Mouse (Mus musculus): ENCODE results near the gene Cys1.
A peak's percentile ranks its signal among the peaks of the same experiment; 100 is the strongest.

The Cys1 gene

DNA sequence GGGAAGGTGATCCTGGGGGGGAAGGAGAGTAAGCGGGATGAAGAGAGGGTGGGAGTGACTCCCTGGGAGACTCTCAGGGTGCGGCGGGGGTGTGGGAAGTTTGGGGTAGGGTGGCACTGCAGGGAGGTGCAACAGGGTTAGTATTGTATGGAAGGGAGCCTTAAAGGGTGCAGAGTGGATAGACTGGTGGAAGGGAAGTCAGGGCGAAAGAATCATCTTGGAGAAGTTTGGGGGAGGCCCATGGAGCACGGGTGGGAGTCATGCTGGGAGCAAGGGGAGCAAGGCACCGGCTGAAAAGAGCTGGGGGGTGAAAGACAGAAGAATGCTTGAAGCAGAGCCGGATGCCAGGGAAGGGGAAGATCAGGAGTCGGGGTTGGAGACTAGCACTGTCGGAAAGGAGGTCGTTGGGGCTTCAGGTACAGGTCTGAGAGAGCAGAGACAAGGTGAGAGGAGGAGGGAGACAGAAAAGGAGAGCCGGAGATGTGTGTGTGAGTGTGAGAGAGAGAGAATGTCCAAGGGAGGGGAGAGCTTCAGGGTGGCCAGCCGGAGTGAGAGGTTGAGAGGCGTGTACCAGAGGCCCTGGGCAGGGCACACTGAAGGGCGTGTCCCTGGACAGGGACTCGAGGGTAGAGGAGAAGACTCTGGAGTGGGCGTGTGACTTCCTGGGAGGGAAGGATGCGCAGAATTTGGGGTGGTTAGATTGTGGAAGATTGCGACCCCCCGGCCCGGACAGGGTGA is at the start of gene Cys1:
TSS of gene Cys1 (minus strand) at position 528 of the 738 bp plus-strand sequence.
- H3K4me3 ChIP-seq (replicated peaks; ENCODE audit: low read length) = peak within 1 kb of the TSS; percentile 81

DNA sequence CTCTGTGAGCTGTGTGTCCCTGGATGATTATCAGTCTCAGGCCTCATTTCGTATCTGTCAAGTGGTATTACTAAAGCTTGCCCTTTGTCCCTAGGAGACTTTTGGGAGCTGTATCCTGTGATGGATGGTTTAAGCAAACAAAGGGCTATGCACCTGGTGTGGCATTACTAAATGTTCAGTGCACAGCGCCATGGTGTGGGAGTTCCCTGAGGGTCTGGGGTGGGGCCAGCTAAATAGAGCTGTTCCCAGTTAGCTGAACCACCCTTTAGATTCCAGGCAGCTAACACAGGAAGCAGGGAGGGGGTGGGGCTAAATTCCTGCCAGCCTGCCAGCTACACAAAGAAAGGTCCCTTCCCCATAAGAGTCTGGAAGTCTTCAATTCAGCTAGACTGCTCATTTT is 42.8 kb upstream of the Cys1 start:
- H3K36me3 ChIP-seq (ENCODE audit: insufficient read depth, low read length) = no peaks in the 10 kb centered on the region
- H3K27me3 ChIP-seq (ENCODE audit: insufficient read depth, low read length) = no peaks in the 10 kb centered on the region
- peaks cover 28% of the 10 kb centered on the region for H3K4me1 ChIP-seq (replicated peaks; ENCODE audit: low read depth, low read length)
- 0 out of 2 replicates have a peak overlapping the region, but pooled peaks have one; percentile 17 for H3K4me3 ChIP-seq (replicated peaks; ENCODE audit: low read length)
- H3K9me3 ChIP-seq (ENCODE audit: low read length) = no peaks in the 10 kb centered on the region
- TF ChIP-seq POU5F1 (IDR thresholded peaks at IDR 0.05; ENCODE audit: borderline replicate concordance, low read length) (no peak), NANOG (IDR thresholded peaks at IDR 0.05; ENCODE audit: borderline replicate concordance, low read length) (no peak), CTCF (conservative IDR thresholded peaks at IDR 0.05; ENCODE audit: low read length) (no peak)

More for the DNA sequence above, at the start of gene Cys1:
- Histone ChIP-seq H3K27me3 (ENCODE audit: insufficient read depth, low read length) (peaks cover 75% of the 10 kb centered on the region), H3K9me3 (ENCODE audit: low read length) (no peaks in the 10 kb centered on the region), H3K36me3 (ENCODE audit: insufficient read depth, low read length) (no peaks in the 10 kb centered on the region), H3K4me1 (replicated peaks; ENCODE audit: low read depth, low read length) (peaks cover 17% of the 10 kb centered on the region)
- TF ChIP-seq NANOG (IDR thresholded peaks at IDR 0.05; ENCODE audit: borderline replicate concordance, low read length) (no peak), CTCF (conservative IDR thresholded peaks at IDR 0.05; ENCODE audit: low read length) (no peak), POU5F1 (IDR thresholded peaks at IDR 0.05; ENCODE audit: borderline replicate concordance, low read length) (no peak)

DNA sequence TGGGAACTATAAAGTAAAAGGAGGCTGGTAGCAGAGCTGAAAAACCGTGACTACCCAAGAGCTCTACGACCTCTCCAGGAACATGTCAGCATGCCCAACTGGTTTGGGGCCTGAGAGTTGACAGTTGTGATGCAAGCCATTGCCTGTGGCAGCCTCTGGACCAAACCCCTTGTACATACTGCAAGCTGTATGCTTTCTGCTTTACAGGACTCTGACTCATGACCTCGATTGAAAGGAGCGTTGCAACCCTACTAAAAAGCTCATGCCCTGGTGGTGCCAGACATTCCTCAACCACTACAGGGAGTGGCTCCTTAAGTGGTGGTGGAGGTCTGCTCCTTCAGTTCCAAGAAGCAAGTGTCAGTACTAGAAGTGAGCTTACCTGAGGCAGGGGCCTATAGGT is 42.2 kb upstream of the Cys1 start:
- Histone ChIP-seq H3K36me3 (ENCODE audit: insufficient read depth, low read length) (no peaks in the 10 kb centered on the region), H3K4me3 (replicated peaks; ENCODE audit: low read length) (peak overlapping the region; percentile 17; the same call in 1 of the 2 replicates)

DNA sequence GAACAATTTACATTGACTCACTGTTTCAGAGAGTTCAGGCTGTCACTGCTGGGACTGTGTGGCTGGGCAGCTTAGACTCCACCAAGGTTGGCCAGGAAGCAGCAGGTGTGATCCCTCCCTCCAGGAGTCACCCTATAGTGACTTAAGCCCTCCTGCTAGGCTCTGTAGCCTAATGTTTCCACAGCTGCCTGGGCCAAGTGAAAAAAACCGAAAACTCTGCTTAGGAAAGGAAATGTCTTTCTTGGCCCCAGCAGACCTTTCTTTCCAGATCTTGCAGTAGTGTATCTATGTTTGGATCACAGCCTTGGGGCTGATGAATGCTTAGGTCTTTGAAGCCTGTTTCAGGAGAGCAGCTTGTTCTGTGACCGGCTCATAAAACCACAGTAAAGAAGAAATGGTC is 41.8 kb upstream of the Cys1 start:
- Histone ChIP-seq H3K27me3 (ENCODE audit: insufficient read depth, low read length) (no peaks in the 10 kb centered on the region), H3K4me1 (replicated peaks; ENCODE audit: low read depth, low read length) (peaks cover 28% of the 10 kb centered on the region), H3K9me3 (ENCODE audit: low read length) (no peaks in the 10 kb centered on the region), H3K36me3 (ENCODE audit: insufficient read depth, low read length) (no peaks in the 10 kb centered on the region), H3K4me3 (replicated peaks; ENCODE audit: low read length) (peak overlapping the region; percentile 17; the same call in 1 of the 2 replicates)
- no peak for TF ChIP-seq CTCF (conservative IDR thresholded peaks at IDR 0.05; ENCODE audit: low read length)
- no peak for TF ChIP-seq NANOG (IDR thresholded peaks at IDR 0.05; ENCODE audit: borderline replicate concordance, low read length)
- no peak for TF ChIP-seq POU5F1 (IDR thresholded peaks at IDR 0.05; ENCODE audit: borderline replicate concordance, low read length)

More for the DNA sequence above, 42.2 kb upstream of the Cys1 start:
- TF ChIP-seq POU5F1 (IDR thresholded peaks at IDR 0.05; ENCODE audit: borderline replicate concordance, low read length) (no peak), CTCF (conservative IDR thresholded peaks at IDR 0.05; ENCODE audit: low read length) (no peak)
- Histone ChIP-seq H3K4me1 (replicated peaks; ENCODE audit: low read depth, low read length) (peaks cover 28% of the 10 kb centered on the region), H3K9me3 (ENCODE audit: low read length) (no peaks in the 10 kb centered on the region), H3K27me3 (ENCODE audit: insufficient read depth, low read length) (no peaks in the 10 kb centered on the region)

DNA sequence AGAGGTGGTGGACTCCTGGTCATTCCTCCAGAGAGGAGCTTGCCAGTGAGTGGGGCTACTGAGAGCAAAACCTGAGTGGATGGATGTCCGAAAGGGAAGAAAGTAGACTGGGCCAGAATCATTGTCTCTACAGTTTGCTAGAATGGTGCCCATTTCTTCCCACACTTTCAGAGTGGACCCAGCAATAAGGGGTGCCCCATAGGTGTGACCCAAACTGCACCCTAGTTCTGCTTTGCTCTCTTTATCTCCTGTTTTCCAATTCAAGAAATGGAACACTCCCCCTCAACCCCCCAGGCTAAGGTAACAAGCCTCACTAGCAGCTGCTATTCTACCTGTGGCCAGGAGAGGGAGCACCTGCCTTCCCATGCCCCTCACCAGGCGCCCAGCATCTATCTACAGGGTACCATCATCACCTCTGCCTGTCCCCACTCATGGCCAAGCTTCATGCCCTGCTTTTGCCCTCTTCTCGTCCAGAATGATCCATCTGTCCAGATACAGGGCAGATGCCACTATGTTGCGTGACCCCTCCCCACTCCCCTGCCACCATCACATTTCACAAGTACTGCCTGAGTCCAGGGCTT is 35.2 kb upstream of the Cys1 start:
- Histone ChIP-seq H3K4me3 (replicated peaks; ENCODE audit: low read length) (no peak overlapping the region), H3K9me3 (ENCODE audit: low read length) (no peaks in the 10 kb centered on the region), H3K36me3 (ENCODE audit: insufficient read depth, low read length) (peaks cover 42% of the 10 kb centered on the region), H3K27me3 (ENCODE audit: insufficient read depth, low read length) (no peaks in the 10 kb centered on the region), H3K4me1 (replicated peaks; ENCODE audit: low read depth, low read length) (peaks cover 60% of the 10 kb centered on the region)
- TF ChIP-seq POU5F1 (IDR thresholded peaks at IDR 0.05; ENCODE audit: borderline replicate concordance, low read length) (no peak), NANOG (IDR thresholded peaks at IDR 0.05; ENCODE audit: borderline replicate concordance, low read length) (no peak), CTCF (conservative IDR thresholded peaks at IDR 0.05; ENCODE audit: low read length) (peak; percentile 91)

DNA sequence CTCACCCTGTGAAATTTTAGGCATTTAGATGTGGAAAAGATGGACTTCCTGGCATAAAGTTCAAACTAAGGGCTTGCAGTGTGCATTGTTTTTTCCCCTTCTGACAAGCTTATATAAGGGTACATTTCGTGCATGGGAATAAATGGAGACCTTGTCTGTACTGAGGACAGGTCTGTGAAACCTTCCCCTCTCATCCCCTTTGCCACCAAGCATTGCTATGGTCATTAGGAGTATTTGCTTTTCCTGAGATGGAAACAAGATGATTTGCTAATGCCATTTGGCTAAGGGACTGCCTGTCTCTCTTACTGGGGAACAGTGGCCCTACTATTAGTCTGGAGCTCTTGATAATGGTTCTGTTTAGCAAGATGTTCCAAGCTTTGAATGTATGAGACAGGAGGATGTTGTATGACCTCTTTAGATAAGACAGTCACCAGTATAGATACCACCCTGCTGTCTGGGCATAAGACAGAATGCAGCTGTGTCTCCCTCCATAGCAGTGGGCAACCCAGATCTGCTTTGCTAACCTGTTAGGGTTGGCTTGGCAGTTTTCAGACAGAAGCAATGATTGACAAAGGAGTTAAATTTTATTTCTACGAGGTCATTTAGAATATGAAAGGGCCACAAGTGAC is 33.8 kb upstream of the Cys1 start:
- no peaks in the 10 kb centered on the region for H3K9me3 ChIP-seq (ENCODE audit: low read length)
- no peaks in the 10 kb centered on the region for H3K27me3 ChIP-seq (ENCODE audit: insufficient read depth, low read length)
- no peak overlapping the region for H3K4me3 ChIP-seq (replicated peaks; ENCODE audit: low read length)
- peaks cover 71% of the 10 kb centered on the region for H3K4me1 ChIP-seq (replicated peaks; ENCODE audit: low read depth, low read length)
- H3K36me3 ChIP-seq (ENCODE audit: insufficient read depth, low read length) = peaks cover 56% of the 10 kb centered on the region
- TF ChIP-seq CTCF (conservative IDR thresholded peaks at IDR 0.05; ENCODE audit: low read length) = no peak
- TF ChIP-seq POU5F1 (IDR thresholded peaks at IDR 0.05; ENCODE audit: borderline replicate concordance, low read length) = no peak
- TF ChIP-seq NANOG (IDR thresholded peaks at IDR 0.05; ENCODE audit: borderline replicate concordance, low read length) = no peak

DNA sequence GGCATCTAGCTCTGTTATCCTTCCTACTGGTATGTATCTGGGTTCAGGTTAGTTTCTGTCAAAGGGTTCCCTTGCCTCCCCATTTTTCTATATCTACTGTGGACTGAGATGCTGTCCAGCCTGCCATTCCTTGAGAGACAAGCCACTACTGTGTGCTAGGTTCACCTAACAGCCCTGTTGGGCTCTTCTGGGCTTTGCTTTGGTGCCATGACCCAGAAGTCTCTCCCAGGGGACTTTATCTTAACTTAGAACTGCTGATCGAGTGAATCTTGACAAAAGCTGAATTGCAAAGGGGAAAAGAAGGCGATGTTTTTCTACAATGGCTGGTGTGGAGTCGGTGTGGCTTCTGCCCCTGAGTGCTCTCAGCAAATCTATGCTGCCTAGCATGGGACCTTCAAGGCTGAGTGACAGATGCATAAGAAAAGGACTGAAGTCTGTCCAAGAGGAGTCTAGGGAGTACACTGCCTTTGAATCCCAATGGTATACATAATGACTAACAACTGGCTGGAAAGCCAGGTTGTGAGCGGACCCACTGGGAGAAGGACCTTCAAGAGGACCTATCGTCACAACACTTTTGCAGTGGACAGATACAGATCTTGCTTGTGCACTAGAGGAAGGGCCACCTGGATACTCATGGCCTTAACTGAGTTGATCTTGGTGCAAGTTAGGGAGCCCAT is 33.1 kb upstream of the Cys1 start:
- TF ChIP-seq POU5F1 (IDR thresholded peaks at IDR 0.05; ENCODE audit: borderline replicate concordance, low read length) (no peak), NANOG (IDR thresholded peaks at IDR 0.05; ENCODE audit: borderline replicate concordance, low read length) (no peak), CTCF (conservative IDR thresholded peaks at IDR 0.05; ENCODE audit: low read length) (no peak)
- peaks cover 78% of the 10 kb centered on the region for H3K4me1 ChIP-seq (replicated peaks; ENCODE audit: low read depth, low read length)
- no peak overlapping the region for H3K4me3 ChIP-seq (replicated peaks; ENCODE audit: low read length)
- peaks cover 63% of the 10 kb centered on the region for H3K36me3 ChIP-seq (ENCODE audit: insufficient read depth, low read length)
- no peaks in the 10 kb centered on the region for H3K27me3 ChIP-seq (ENCODE audit: insufficient read depth, low read length)
- no peaks in the 10 kb centered on the region for H3K9me3 ChIP-seq (ENCODE audit: low read length)

DNA sequence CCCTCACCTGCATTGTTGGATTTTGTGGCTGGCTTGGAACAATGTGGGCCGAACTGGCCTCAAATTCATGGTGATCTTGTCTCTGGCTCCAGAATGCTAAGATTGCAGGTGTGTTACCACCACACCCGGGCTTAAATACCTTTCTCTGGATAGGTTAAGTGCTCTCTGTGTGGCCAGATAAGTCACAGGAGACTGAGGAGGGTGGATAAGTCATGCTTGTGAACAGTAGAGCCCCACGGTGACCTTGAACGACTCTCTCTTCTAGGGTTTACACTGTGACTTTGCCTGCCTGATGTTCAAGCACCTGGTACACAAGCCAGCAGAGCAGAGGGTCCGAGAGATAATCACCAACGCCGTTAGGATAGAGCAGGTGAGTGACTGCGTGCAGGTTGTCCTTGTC is 30.8 kb upstream of the Cys1 start:
- TF ChIP-seq CTCF (conservative IDR thresholded peaks at IDR 0.05; ENCODE audit: low read length) (no peak), POU5F1 (IDR thresholded peaks at IDR 0.05; ENCODE audit: borderline replicate concordance, low read length) (no peak), NANOG (IDR thresholded peaks at IDR 0.05; ENCODE audit: borderline replicate concordance, low read length) (no peak)
- peak overlapping the region; percentile 45 for H3K4me3 ChIP-seq (replicated peaks; ENCODE audit: low read length)
- H3K36me3 ChIP-seq (ENCODE audit: insufficient read depth, low read length) = peaks cover 73% of the 10 kb centered on the region
- no peaks in the 10 kb centered on the region for H3K9me3 ChIP-seq (ENCODE audit: low read length)
- no peaks in the 10 kb centered on the region for H3K27me3 ChIP-seq (ENCODE audit: insufficient read depth, low read length)
- peaks cover 81% of the 10 kb centered on the region for H3K4me1 ChIP-seq (replicated peaks; ENCODE audit: low read depth, low read length)
